Mouse (Mus musculus) spleen, adult 2 months (tissue): Measurements from ENCODE around the gene Zfp709. TPM values are rescaled to one million over a fixed set of nuclear protein-coding genes. Genes with fewer than 3 reads are reported as not detected.
"Not testable (repeated sequence)": the region's sequence is repeated elsewhere in the genome, so short reads cannot be mapped to it uniquely, and the experiment has no call there.

ENCODE experiments used
- DNase-seq, 2 experiments: peaks; one replicate each; pipeline versions ENCODE4 v3.0.0 to v3.0.0-alpha.2; 2012 to 2021; ENCODE audit warnings: low spot score in 2 of 2, low read depth in 1 of 2
- H3K27ac ChIP-seq: fragments of 200-500 bp; 2 replicates; pipeline ENCODE4 v1.5.1; 2012; ENCODE audit warnings: low read length, inconsistent platforms; ENCODE audit not compliant: insufficient read depth
- H3K27me3 ChIP-seq: fragments of 200-500 bp; 2 replicates; pipeline ENCODE4 v1.6.1; 2012; ENCODE audit warnings: mild to moderate bottlenecking, moderate library complexity, low read length, inconsistent platforms; ENCODE audit not compliant: control insufficient read depth, insufficient read depth
- H3K36me3 ChIP-seq: fragments of 200-500 bp; 2 replicates; pipeline ENCODE4 v1.6.1; 2012; ENCODE audit warnings: mild to moderate bottlenecking, low read length, inconsistent platforms; ENCODE audit not compliant: control insufficient read depth, insufficient read depth
- H3K4me1 ChIP-seq: fragments of 200-500 bp; 2 replicates; pipeline ENCODE4 v1.6.1; 2011; ENCODE audit warnings: inconsistent platforms; ENCODE audit not compliant: control insufficient read depth, insufficient read depth, insufficient read length
- H3K4me3 ChIP-seq: fragments of 200-500 bp; 2 replicates; pipeline ENCODE4 v1.5.1; 2011; ENCODE audit warnings: mild to moderate bottlenecking, inconsistent platforms; ENCODE audit not compliant: insufficient read depth, insufficient read length; ENCODE audit errors: extremely low read depth
- CTCF ChIP-seq: fragments of 200-500 bp; IDR thresholded peaks from 2 replicates; pipeline ENCODE4 v1.5.1; 2011; ENCODE audit warnings: mild to moderate bottlenecking, inconsistent platforms; ENCODE audit not compliant: insufficient read depth, insufficient read length, insufficient replicate concordance; ENCODE audit errors: extremely low read depth
- POLR2A ChIP-seq: fragments of 200-500 bp; IDR thresholded peaks from 2 replicates; pipeline ENCODE4 v1.6.1; 2011; ENCODE audit warnings: low read depth, low read length, inconsistent platforms
- WGBS: fragments of 180-500 bp; shearing (Covaris S2); methylation state at CpG from one replicate; pipeline ENCODE4 v1.1.7; 2018; 5-methylcytosine and 5-hydroxymethylcytosine counted together
- polyA plus RNA-seq: library from polyadenylated mRNA; depleted of rRNA; stranded (reverse); fragments of >200 nt; gene quantifications from 2 replicates; pipeline ENCODE4 v1.2.3, GENCODE M21; 2012; rRNA removed

Zfp709 gene
- polyA plus RNA-seq: 0.31 and 0.36 TPM in 2 replicates

DNA sequence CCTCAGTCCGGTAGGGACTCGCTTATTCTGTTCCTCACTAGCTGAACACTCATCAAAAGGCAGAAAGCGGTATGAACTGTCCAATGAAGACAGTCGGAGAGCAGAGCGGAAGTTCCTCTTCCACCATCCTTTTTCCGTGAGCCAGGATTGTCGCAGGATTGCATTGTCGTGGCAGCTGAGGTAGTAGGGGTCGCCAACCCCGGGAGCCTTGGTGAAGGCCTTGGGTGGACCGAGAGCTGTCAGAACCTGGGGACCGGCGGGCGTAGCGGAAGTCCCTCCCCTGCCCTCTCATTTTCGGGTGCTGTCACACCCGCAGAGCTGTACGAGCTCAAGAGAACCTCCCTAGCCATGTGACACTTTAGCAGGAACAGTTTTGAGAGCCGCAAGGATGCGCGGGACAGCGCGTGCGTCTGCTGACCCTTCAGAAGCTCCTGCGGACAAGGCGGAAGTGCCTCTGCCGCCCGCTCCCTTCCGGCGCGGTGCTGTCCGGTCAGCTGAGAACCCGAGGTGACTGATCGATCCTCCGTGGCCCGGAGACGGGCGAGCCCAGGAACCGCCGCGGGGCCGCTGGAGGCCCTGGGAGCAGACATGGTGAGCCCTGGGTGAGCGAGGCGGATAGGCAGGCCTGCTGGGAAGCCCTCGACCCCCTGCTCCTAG, at the start of gene Zfp709:
Zfp709 (plus strand) TSS at position 402 of the 657 bp plus-strand sequence.
- WGBS: 3% methylated on average over 45 of the region's 45 CpGs
- Histone ChIP-seq H3K36me3 (peaks cover 8% of the 10 kb centered on the region), H3K27me3 (no peaks in the 10 kb centered on the region), H3K4me1 (no peaks in the 10 kb centered on the region), H3K27ac (peak within 1 kb of the TSS; percentile 53), H3K4me3 (peak within 1 kb of the TSS; percentile 68)
- peak; percentile 32 to 60 for DNase-seq
- TF ChIP-seq POLR2A: peak; percentile 17; the same call in 1 of the 2 replicates
- TF ChIP-seq CTCF: no peak

DNA sequence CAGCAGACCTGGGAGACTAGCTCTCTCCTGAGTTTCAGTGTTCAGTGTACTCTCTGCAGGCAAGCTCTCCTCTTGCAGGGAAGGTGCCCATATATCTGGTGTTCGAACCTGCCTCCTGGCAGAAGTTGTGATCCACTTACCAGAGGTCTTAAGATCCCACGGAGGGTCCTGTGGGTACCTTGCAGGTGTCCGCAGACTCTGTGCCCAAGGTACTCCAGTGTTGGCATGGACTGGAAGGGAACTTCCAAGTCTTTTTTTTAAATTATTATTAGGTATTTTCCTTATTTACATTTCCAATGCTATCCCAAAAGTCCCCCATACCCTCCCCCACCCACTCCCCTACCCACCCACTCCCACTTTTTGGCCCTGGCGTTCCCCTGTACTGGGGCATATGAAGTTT, 43.6 kb upstream of the Zfp709 start:
- not testable (repeated sequence) for H3K4me1 ChIP-seq, DNase-seq, H3K27me3 ChIP-seq, H3K4me3 ChIP-seq, H3K27ac ChIP-seq, H3K36me3 ChIP-seq
- 82% methylated on average over 4 of the region's 4 CpGs for WGBS

DNA sequence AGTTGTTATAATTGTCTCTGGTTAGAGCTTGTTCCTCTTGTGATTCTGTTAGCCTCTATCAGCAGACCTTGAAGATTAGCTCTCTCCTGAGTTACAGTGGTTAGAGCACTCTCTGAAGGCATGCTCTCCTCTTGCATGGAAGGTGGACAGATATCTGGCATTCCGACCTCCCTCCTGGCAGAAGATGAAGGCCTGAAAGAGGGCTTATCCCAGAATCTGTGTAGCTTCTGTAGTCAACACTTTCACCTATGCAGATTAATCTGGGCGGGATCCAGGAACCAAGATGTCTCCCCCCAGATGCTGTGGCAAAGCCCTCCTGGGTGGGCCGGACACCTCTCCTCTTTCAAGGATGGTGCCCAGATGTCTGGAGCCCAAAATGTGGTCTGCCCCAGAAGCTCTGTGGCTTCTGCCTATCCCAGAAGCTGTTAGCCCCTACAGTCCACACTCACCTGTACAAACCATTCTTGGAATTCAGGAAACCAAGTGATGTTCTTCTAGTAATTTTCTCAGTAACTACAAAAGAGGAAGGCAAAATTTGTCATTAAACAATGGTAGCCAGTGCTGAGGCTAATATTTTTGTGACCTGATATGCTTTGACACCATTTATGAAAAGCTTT, 40.5 kb upstream of the Zfp709 start:
- not testable (repeated sequence) for H3K36me3 ChIP-seq, H3K4me3 ChIP-seq, H3K27ac ChIP-seq, H3K4me1 ChIP-seq, DNase-seq, H3K27me3 ChIP-seq
- WGBS: 88% methylated on average over 3 of the region's 3 CpGs

DNA sequence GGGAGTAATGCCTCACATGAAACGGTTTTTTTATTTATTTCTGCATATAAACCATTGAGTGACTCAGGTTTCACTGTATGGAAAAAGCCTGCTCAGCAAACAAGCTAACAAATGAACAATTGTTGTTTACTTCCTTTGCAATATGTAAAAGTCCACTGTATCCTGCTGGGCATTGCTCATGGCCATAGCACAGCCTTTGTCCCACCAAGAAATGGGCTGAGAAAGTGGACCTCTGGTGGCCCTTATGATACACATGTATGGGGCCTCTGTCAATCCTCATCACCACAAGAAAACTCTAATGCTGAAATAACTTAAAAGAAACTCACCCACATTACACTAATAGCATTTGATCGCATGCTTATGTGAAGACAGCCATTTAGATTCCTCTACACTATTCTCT, 39.3 kb upstream of the Zfp709 start:
- not testable (repeated sequence) for H3K27me3 ChIP-seq, DNase-seq, H3K27ac ChIP-seq, H3K4me1 ChIP-seq, H3K4me3 ChIP-seq, H3K36me3 ChIP-seq
- 77% methylated on average over 2 of the region's 2 CpGs for WGBS

DNA sequence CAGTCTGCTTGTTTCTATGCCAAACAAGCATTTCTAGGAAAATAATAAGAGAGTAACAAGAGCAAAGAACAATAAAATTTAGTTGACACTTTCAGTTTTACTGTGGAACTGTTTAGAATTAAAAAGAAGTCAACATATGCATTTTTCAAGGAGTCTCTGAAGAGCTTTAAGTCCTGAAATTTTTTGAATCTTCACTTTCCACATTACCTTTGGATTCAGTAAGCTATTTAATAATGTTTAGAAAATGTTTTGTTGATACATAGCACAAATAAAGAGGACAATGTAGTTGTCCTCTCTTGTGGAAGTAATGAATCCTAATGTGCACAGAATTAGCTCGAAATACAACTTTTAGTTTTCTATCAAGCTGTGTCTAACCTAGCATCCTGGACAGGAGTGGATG, 37.4 kb upstream of the Zfp709 start:
- not testable (repeated sequence) for H3K36me3 ChIP-seq, H3K27me3 ChIP-seq, H3K4me3 ChIP-seq, H3K27ac ChIP-seq, H3K4me1 ChIP-seq, DNase-seq
- WGBS: 80% methylated on average over 1 of the region's 1 CpGs

DNA sequence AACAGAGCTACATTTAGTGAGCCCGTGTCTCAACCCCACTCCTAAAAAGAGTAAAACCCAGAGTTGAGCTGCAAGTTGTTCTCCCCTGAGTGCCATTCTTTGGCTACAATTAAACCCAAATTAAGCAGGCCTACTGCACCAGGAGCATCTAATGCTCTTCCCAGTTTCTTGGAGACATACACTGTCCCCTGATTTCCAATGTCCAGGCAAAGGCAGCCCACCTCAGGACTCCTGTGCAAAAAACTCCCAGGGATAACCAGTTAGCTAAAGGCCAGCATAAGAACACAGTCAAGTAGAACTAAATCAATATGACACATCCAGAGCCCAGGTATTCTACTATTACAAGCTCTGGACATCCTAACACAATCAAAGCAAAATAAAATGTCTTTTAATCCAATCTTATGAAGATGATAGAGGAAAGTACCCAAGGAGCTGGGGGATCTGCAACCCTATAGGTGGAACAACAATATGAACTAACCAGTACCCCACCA, 35.8 kb upstream of the Zfp709 start:
- DNase-seq, H3K36me3 ChIP-seq, H3K27me3 ChIP-seq, H3K4me3 ChIP-seq, H3K27ac ChIP-seq, H3K4me1 ChIP-seq: not testable (repeated sequence)
- 90% methylated on average over 1 of the region's 1 CpGs for WGBS

DNA sequence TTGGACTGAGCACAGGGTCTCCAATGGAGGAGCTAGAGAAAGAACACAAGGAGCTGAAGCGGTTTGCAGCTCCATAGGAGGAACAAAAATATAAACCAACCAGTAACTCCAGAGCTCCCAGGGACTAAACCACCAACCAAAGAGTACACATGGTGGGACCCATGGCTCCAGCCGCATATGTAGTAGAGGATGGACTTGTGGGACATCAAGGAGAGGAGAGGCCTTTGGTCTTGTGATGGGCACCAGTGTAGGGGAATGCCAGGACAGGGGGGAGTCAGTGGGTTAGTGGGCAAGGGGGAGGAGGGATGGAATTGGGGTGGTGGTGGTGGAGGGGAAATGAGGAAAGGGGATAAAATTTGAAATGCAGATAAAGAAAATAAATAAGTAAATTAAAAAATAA, 35.1 kb upstream of the Zfp709 start:
- DNase-seq, H3K27me3 ChIP-seq, H3K27ac ChIP-seq, H3K36me3 ChIP-seq, H3K4me3 ChIP-seq, H3K4me1 ChIP-seq: not testable (repeated sequence)
- whole genome bisulfite sequencing: 89% methylated on average over 2 of the region's 2 CpGs

DNA sequence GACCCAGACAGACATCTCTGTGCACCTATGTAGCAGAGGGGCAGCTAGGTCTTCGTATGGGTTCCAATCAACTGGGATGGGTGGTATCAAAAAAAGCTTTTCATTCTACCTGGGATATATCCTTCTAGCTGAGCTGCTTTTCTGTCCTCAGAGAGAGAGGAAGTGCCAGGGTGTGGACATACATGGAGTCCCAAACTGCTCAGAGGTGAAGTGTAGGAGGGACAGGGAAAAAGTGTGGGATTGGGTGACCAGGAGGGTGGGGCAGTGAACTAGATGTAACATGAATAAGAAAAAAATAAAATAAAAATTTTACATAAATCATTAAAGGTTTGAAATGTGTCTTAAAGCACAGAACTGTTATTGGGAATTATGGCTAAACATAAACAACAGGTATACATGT, 30.8 kb upstream of the Zfp709 start:
- not testable (repeated sequence) for H3K27me3 ChIP-seq, H3K4me3 ChIP-seq, H3K27ac ChIP-seq, DNase-seq, H3K36me3 ChIP-seq, H3K4me1 ChIP-seq
- WGBS: 75% methylated on average over 1 of the region's 1 CpGs

DNA sequence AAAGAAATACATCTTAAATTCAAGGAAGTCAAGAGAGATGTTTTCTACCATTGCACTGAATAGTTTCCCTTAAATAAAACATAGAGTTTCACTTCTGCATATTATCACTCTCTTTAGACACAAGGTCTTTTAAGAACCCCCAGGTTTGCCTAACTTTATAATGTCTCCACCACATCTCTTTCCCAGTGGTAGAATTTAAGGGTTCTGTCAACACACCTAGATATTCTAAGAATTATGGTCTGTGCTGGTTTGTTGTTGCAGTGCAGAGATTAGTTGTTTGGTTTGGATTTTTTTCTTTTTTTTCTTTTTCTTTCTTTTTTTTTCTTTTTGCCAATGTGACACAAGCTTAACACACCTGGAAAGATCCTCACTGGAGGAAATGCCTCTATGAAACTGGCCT, 28.5 kb upstream of the Zfp709 start:
- H3K4me1 ChIP-seq: not testable (repeated sequence)
- peak in 1 of 2 experiments; percentile 15 for DNase-seq

DNA sequence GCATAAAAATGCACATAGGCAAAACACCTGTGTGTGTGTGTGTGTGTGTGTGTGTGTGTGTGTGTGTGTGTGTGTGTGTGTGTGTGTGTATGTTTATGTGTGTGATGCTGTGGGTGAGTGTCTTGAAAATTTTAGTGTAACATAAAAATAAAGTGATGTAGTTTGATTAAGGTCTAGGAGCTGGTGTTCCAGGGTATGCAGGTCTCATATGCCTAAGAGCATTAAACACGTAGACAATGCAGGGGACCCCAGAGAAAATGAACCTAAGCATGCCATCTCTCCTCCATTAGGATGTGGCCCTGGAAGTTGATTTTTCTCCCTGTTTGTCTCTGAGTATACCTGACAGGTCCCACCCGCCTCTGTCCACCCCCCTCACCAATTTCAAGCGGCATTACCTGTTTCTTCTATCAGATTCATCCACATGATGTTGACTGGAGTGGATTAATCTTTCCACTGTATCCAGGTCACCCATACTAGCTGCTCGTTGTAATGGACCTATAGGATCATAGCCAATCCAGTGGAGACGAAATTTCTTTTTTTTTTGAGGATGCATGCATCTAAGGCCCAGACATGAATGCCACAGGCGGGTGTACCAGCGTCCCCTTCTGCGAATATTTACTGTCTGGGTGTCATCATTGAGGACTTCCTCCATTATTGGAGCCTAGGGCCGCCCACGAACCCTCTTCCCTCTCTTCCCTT, 25.0 kb upstream of the Zfp709 start:
- H3K4me3 ChIP-seq, H3K27me3 ChIP-seq, H3K36me3 ChIP-seq, H3K27ac ChIP-seq, DNase-seq, H3K4me1 ChIP-seq: not testable (repeated sequence)
- whole genome bisulfite sequencing: 80% methylated on average over 9 of the region's 10 CpGs

More for the DNA sequence above, 28.5 kb upstream of the Zfp709 start:
- H3K36me3 ChIP-seq, H3K27me3 ChIP-seq, H3K4me3 ChIP-seq, H3K27ac ChIP-seq: not testable (repeated sequence)
